Mouse (Mus musculus) frontal cortex, postnatal 10 days (tissue): ENCODE data around the gene Thap4.
"Not testable (repeated sequence)": the region's sequence is repeated elsewhere in the genome, so short reads cannot be mapped to it uniquely, and the experiment has no call there.

Experiments used
- DNase-seq, 2 experiments: peaks; one replicate each; pipeline ENCODE4 v3.0.0; 2022; ENCODE audit warnings: low spot score in 2 of 2, mixed read lengths in 1 of 2

Thap4 gene

DNA sequence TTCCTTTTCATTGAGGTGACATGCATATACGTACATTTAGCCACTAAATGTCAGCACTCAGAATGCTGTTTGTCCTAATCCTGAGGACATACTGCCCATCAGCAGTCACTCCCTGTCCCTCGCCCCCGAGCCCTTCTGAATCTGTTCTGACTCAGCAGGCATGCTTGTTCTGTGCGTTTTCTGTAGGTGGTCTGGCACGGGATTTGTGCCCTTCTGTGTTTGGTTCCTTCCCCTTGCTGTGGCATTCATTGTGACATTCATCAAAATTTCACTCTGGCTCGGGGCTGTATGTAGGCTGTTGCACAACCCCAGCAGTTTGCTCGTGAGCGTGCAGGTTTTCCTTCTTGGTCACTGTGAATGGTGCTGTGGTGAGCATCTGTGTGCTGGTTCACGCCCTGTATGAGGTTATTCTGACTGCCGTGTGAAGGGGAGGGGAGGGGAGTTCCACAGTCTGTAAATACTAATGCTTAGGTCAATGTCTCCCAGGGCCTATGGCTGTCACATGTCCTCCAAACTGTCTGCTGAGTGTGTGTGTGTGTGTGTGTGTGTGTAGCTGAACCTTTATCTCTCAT lies 62.8 kb downstream of the Thap4 start:
- DNase-seq, result no peak

DNA sequence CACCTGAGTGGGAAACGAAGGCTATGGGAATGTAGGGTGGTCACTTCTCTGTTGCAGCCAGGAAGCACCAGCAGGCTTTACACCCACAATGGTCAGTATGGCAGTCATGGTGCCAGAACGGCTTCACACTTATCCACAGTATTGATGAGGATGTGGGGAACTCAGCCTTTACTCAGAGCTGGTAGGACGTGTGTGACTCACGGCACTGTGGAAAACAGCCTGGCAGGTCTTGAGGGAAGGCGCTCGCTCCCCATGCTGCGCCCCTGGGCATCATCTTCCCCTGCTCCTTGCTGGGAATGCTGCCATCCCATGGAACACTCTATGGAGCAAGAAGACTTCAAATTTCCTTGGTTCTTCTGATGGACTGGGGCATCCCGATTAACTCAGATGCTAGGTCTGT lies 63.6 kb downstream of the Thap4 start:
- no peak for DNase-seq

DNA sequence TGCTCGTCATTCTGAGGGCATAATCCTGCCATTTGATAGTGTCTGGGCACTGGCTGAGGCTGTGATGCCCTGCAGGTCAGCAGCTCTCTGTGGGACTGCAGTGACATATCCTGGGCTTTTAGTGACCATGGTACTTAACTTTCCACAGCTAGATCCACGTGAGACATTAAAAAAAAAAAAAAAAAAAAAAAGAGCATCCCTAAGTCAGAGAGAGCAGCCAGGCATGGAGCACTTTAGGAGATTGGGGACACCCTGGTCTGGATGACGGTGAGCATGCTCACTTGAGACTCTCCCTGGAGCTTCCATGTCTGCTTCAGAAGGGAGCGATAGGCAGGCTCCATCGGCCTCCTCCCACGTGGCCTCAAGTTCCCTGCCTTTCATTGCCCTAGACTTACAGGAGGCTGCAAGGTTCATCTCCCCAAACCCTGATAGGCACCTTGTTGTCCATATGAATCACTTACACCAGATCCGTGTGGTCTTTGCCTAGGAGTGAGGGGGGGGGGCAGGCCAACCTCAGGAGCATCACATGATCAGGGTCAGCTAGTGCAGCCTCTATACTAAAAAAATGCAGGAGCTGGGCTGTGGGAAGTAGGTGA lies 64.7 kb downstream of the Thap4 start:
- no peak for DNase-seq

DNA sequence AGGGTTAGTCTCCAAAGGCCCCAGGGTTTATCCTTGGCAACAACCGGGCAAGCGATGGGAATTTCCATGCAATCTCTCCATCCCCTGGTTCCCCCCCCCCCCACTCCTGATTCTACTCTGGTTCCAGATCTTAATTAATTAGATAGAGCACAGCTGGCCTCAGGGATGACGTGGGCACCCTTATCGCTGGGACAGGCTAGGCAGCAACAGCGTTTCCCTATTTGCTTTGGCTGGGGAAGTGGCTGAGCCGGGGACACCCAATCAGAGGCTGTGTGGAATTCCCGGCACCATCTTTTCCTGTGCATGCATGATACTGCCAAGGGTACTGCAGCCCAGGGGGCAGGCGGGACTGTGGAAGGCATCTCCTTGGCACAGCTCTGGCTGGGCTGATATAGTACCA lies 66.5 kb downstream of the Thap4 start:
- DNase-seq, result no peak

- no peak for DNase-seq
Measured at GRCm38 (mm10) chr1:93686961-93687320, 67.7 kb downstream of the Thap4 start.

- DNase-seq, result peak; percentile 30 to 59
Measured at GRCm38 (mm10) chr1:93686245-93686960, 68.3 kb downstream of the Thap4 start.

GRCm38 (mm10) chr1:93685401-93686244 lies 69.0 kb downstream of the Thap4 start, which contains the start of gene Bok:
Gene Bok (plus strand): TSS chr1:93685660.
- DNase-seq, result peak; percentile 59 to 62

GRCm38 (mm10) chr1:93679889-93680568 lies 74.6 kb downstream of the Thap4 start:
- DNase-seq, result no peak

GRCm38 (mm10) chr1:93678386-93678785 lies 76.3 kb downstream of the Thap4 start:
- DNase-seq, result no peak

- no peak for DNase-seq
Measured at GRCm38 (mm10) chr1:93672682-93673081, 82.0 kb downstream of the Thap4 start.

- no peak for DNase-seq
Measured at GRCm38 (mm10) chr1:93669941-93670340, 84.7 kb downstream of the Thap4 start.

GRCm38 (mm10) chr1:93668791-93669548 lies 85.7 kb downstream of the Thap4 start:
- DNase-seq, result peak; percentile 66 to 69

- DNase-seq, result no peak
Measured at GRCm38 (mm10) chr1:93667760-93668400, 86.8 kb downstream of the Thap4 start.

GRCm38 (mm10) chr1:93658559-93658958 lies 96.1 kb downstream of the Thap4 start, which contains the start of gene Stk25:
Gene Stk25 (minus strand): TSS chr1:93658659.
- not testable (repeated sequence) for DNase-seq

- DNase-seq, result no peak
Measured at GRCm38 (mm10) chr1:93657025-93657360, 97.7 kb downstream of the Thap4 start.

DNA sequence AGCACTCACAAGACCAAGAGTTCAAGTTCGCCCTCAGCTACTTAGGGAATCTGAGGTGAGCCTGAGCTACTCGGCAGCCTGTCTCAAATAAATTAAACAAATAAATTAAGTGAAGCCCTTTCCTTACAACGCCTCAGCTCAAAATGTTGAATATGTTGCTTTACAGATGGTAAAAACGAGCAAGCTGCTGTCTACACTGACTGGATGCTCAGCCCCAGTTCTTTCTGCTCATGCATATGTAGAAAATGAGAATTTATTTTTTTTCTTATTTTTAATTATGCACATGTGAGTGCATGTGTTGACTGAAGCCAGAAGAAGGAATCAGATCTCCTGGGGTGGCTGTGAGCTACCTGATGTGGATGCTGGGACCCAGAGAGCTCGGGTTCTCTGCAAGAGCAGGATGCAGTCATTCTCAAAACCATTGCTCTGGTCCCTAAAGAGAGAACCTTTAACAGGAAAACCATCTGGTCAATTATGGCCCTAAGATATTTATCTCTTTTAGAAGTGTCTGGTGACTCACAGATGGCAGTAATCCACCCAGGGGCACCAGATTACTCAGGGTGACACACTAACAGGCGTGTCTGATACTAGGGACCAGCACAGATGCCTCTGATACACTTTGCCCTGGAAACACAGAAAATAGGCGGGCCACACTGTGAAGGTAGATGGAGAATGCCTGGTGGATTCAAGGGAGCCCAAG lies 98.2 kb downstream of the Thap4 start:
- DNase-seq, result no peak

DNA sequence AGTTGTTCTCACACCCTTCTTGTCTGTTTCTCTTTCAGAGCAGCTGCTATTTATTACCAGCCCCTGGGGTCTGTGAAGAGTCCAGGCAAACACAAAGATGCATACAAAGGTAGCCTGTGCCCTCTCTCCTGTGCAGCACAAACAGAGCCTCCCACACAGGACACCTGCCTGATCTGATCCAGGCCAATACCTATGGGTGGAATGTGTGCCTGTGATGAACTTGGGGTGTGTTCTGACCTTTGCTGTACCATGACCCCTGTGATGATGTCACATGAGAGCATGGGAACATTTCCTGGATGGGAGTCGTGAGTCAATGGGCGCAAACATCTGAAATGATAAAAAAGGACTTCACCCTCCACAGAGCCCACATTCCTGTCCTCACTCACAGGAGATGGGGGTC lies 99.9 kb downstream of the Thap4 start:
- DNase-seq, result no peak

GRCm38 (mm10) chr1:93654275-93654674 lies 100.4 kb downstream of the Thap4 start:
- no peak for DNase-seq
